Mouse (Mus musculus) natural killer cell, adult 2 months (primary cell): Measurements from ENCODE around the gene Tspan31.
"Not testable (repeated sequence)": the region's sequence is repeated elsewhere in the genome, so short reads cannot be mapped to it uniquely, and the experiment has no call there.

Experiments used
- DNase-seq, 2 experiments: peaks; one replicate each; pipeline ENCODE4 v3.0.0; 2022; ENCODE audit warnings: low spot score in 2 of 2

The Tspan31 gene

DNA sequence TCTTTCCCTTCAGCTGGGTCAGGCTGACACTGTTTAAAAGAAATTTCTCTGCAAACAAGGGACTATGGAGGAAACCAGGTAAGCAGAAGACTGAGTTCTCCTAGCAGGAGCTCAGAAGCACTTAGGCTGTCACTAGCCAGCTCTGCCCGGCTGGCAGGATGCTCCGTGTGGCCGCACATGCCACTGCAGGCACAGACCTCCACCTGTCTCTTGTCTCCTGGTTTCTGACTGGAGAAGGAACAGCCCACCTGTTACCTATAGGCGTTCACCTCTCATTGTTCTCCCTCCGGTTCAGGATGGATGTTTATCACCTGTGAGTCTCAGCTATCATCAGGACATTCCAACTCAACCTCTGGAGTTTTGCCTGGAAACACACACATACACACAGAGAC lies 13.8 kb upstream of the Tspan31 start:
- DNase-seq = no peak

DNA sequence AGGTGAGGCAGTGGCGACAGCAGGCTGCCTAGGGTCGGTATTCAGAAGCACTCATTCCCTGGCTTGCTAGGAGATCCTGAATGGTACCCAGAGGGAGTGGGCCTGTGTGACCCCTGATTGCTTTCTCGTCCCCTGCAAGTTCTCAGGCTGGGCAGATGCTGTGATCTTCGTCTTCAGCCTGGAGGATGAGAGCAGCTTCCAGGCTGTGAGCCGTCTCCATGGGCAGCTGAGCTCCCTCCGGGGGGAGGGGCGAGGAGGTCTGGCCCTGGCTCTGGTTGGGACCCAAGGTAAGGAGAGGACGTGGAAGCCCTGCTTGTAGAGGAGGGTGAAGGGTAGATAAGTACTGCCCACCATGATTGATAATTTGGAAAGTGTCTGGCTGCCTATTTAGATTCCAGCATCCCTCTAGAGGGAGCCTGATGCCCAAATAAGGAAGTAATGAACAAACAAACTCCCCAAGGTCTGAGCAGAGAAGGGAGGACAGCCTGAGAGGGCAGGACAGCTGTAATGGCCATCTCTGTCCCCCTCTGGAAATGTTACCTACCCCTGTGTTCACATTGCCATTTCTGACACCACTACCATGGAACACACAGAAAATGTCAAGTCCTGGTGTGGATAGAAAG lies 13.3 kb upstream of the Tspan31 start:
- no peak for DNase-seq

DNA sequence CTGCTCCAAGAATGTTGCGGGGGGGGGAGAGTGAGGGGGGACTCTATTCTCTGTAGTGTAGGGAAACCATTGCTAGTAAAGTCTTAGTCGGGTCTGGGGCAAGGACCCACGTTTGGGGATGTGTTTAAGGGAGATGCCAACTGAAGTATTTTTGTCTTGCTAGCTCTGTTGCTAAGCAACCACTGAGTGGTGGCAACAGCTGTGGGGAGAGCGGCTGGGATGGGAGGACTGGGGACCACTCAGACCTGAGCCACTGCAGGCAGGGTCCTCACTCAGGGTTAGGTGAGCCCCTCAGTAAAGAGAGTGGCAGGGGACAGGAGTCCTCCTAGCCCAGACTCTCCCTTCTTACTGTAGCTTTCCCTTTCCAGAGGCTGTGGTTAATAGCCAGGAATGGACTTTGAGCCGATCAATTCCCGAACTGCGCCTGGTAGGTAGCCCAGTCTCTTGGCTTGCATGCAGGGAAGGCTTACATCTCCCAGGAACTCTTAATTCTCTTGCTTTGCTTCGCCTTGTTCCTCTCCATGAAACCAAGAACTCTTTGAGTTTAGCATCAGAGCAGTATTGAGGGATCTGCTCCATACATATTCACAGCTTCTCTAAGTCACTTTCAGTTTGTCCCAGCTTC lies 12.0 kb upstream of the Tspan31 start:
- no peak for DNase-seq

- no peak for DNase-seq
Measured at GRCm38 (mm10) chr10:127080901-127081780, 11.1 kb upstream of the Tspan31 start.

- DNase-seq = no peak
Measured at GRCm38 (mm10) chr10:127079665-127080391, 9.8 kb upstream of the Tspan31 start.

DNA sequence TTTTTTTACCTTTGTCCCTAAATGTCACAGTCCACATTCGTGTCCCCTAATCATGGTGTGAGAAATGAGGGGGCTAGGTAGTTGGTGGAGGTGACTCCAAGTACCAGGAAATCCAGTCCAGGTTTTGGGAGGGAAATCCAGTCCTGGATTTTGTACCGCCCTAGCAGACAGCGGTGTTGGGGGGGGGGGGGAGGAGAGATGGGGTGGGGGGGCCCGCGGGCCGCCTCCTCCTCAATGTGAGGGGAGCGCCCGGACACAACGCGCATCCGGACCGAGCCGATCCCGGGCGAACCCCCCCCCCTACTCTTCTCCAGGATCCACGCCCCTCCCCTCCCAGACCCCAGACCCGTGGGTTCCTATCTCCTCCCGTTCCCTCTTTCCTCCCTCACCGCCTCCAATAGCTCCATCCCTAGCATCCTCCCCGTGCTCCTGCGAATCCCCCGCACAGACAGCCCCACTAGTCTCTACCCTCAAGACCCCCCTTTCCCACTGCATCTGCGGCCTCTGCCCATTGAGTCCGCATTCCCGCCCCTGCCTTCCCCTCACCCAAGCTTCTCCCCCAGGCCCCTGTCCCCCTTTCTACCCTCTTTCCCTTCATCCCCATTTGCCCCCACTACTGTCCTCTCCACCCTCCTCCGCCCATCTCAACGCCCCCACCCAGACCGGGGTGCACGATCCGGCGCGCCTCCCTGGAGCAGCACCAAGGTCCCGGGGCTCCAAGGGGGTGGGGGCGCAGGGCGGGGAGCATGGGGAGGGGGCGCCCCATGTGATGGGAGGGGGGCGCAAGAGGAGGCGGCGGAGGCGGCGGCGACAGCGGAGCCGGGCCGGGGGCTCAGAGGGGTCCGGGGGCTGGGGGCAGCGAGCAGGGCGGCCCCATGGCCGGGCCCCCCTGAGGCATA lies 8.9 kb upstream of the Tspan31 start:
- no peak for DNase-seq

DNA sequence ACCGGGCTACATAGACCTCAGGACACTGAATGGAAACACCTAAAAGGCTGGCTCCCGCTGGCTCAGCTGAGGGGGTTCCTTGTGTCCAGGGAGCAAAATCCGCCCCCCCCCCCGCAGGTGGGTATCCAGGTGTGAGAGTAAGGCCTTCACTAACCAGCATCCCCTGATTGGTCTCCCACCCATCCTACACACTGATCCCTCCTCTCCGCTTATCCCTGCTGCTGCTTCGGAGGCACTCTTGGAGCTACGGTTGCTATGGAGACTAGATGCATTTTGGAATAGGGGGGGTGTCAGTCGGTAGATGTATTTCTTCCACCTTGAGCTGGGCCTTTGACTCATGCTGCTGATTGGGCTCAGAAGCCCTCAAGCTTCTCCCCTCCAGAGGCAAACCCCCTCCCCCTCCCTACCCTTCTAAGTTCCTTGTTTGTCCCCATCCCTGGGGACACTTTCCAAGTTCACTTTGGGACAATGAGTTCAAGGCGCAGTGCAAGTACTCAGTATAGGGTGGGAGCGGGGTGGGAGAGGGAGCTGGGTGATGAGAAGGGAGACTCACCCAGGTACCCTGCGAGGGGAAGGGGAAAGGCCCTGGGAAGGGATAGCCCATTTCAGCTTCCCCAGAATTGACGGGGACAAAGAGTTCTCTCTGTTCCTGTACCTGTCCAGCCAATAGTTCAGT lies 8.1 kb upstream of the Tspan31 start:
- DNase-seq = no peak

DNA sequence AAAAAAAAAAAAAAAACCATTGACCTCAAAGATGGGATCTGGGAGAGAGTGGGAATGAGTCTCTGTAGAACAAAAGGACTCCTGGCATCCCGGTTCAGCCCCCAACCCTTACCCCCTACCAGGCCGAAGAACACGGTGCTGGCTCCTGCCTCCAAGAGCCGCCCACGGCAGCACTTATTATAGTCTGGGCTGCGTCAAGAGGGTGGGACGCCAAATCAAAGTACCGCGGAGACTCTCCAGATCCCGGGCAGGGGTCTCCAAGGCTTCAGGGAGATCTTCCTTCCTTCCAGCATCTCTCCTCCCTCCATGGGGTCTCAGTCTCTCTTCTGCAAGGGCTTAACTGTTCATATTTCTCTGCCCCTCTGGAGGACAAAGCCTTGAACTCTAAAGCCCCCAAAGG lies 7.5 kb upstream of the Tspan31 start:
- no peak for DNase-seq

DNA sequence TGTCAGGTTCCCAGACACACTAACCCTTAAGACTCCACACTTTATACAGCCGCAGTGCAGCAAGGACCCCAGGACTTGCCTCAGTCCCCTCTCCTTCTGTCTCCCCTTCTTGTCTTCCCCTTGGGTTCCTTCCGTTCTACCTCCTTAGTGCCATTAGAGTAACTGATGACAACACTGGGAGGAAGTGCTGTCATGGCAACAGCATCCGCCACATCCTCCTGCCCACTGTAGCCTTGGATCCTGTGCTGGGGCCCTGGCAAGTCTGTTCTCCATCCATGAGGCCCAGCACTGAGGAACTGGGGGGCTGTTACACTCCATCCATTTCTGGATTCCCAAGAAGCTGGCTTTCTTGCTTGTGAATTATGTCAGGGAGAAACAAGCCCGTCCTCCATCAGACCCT lies 6.0 kb upstream of the Tspan31 start:
- DNase-seq = peak; percentile 67

DNA sequence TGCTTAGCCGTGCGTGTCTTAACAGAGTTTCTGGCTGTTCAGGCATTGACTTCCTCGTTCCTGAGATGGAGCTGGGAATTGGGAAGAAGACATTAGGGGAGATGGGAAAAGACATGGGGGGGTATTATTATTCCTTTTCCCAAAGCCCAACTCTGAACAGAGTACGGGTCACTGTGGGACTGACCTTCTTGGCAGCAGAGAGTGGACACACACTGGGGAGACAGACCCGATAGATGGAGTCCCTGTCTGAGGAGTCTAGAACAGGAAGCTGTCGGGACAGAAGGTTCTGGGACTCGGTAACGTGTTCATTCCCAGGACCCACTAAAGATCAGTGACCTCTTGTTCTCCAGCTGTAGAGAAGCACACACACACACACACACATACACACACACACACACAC lies 5.6 kb upstream of the Tspan31 start:
- DNase-seq = no peak

DNA sequence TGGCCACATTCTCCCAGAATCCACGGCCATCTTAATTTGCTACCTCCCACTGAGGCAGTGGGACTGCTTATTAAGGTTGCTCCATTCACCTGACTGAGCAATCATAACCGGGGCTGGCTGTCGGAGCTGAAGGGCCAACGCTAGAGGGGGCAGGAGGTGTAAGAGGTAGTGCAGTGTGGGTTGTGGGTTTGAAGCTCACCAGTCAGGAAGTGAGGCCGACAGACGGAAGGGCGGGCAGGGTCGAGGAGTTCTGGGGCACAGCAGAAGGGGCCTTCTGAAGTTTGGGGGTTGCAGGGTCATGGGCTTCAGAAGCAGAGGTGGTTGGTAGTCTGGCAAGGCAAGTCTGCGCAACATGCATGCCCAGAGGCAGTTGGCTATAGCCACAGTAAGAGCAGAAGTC lies 5.0 kb upstream of the Tspan31 start, which contains the start of gene Agap2:
TSS of gene Agap2 (plus strand) at position 205 of the 400 bp plus-strand sequence.
- DNase-seq = peak; percentile 77 to 85

DNA sequence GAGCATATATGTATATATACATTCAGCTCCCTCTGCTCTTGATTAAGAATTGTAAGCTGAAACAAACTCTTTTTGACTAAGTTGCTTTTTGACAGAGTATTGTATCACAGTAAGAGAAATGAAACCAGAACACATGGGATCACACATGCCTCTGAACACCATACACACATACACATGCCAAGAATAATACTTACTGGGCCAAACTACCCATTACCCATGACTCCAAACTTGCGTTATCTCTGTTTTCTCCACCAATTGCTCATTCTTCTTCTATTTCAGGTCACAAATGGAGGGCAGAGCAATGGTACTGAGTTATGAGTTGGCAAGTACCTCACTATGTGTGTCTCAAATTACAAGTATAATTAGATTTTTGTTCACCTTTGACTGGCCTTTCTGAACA lies 3.9 kb upstream of the Tspan31 start:
- no peak for DNase-seq

GRCm38 (mm10) chr10:127072969-127073368 lies 2.9 kb upstream of the Tspan31 start:
- not testable (repeated sequence) for DNase-seq

DNA sequence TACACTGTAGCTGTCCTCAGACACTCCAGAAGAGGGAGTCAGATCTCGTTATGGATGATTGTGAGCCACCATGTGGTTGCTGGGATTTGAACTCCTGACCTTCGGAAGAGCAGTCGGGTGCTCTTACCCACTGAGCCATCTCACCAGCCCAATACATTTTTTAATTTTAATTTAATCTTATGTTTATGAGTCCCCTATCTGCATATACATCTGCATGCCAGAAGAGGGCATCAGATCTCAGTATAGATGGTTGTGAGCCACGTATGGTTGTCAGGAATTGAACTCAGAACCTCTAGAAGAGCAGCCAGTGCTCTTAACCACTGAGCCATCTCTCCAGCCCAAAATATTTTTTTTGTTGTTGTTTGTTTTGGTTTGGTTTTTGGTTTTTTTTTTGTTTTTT lies 2.2 kb upstream of the Tspan31 start:
- not testable (repeated sequence) for DNase-seq

DNA sequence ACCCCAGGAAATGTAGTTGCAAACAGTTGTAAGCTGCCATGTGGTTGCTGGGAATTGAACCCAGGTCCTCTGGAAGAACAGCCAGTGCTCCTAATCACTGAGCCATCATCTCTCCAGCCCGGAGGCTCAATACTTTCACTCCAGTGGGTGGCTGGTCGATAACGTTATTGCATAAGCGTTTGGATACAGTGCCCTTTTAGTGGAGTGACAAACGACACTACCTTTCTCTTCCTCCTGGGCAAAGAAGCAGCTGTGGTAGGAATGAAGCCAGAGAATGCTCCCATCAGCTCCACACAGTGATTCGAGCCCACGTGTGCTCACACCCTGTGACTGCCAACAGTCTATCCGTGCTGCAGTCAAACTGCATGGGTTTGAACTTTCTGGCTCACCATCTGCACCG lies 1.1 kb upstream of the Tspan31 start:
- DNase-seq = no peak

DNA sequence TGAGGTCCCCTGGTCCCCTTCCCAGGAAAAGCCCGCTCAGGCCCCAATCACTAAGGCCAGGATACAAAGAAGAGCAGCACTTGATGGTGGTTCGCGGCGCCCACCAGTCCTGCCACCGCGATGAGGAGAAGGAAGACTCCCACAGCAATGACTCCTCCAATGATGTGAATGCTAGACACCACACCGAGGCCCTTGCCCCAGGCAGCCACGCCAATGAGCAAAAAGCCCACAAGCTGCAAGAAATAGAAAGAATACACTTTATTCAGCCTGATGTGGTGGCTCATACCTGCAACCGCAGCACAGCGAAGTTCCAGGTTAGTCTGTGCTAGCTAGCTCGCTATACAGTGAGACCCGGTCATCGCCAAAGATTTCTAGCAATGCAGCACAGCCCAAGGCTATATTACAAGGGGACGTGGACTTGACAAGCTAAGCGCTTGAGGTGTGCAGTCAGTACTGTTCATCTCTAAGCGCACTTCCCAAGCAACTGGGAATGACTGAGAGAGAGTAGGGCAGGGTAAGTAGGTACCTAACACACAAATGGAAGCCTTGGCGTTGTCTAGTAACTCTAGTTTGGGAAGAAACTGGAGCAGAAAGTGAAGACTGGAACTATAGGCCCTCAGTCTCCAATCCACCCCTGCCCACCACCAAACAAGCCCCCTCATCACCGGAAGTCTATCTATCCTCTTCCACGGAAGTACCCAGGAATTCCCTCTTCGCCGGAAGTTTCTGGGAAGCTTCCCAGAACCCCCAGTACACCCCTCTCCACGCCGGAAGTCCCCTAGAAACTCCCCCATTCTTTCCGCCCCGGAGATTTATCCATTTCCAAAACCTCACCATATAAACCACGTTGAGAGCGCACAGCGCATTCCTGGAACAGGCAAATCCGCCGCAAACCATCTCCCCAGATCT lies 529 bp downstream of the Tspan31 start:
- no peak for DNase-seq

- DNase-seq = no peak
Measured at GRCm38 (mm10) chr10:127068360-127069038, 1.6 kb downstream of the Tspan31 start.

DNA sequence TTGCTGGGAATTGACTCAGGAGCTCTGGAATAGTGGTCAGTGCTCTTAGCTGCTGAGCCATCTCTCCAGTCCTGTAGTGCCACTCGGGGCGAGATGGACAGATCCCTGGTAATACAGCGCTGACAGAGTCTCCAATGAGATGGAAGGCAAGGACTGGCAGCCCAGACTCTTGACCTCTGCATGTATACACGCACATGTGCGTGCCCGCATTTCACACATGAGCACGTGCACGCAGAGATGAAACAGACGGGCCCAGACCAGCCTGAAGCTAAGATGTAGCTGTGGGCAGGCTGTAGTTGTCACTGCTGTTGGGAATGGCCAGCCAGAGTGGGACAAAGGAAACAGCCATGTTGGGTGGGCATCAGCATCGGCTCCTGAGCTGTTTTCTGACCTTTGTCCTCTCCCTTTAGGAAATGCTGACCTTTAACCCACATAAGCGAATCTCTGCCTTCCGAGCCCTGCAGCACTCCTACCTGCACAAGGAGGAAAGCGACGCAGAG lies 3.5 kb downstream of the Tspan31 start:
- DNase-seq = no peak

GRCm38 (mm10) chr10:127065981-127066380 lies 4.1 kb downstream of the Tspan31 start:
- no peak for DNase-seq
